Mouse (Mus musculus) left cerebral cortex, adult 9 months (tissue): ENCODE measurements around the gene Pkdcc.

ENCODE experiments used
- DNase-seq, 2 experiments: peaks; one replicate each; pipeline ENCODE4 v3.0.0; 2022; ENCODE audit warnings: low spot score in 2 of 2

Gene Pkdcc

GRCm38 (mm10) chr17:83214674-83215528 lies at the start of gene Pkdcc:
Gene Pkdcc (plus strand): TSS chr17:83215292.
- DNase-seq: peak in 1 of 2 experiments; percentile 56

- DNase-seq: no peak
Measured at GRCm38 (mm10) chr17:83166195-83166594, 48.9 kb upstream of the Pkdcc start.

DNA sequence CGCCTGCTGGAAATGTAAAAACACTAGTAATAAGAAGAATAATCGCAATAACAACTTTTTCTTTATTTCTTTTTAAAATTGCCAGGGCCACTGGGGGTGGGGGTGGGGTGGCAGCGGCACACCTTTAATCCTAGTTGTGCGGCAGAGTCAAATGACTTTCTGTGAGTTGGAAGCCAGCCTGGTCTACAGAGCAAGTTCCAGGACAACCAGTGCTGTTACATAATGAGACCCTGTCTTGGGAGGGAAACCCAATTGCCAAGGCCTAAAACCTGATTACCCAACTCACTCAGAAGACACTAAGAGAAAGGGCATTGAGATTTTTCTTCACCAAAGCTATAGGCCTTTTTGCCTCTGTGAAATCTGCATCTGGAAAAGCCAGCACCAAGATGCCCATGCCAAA lies 38.9 kb upstream of the Pkdcc start:
- DNase-seq: no peak

DNA sequence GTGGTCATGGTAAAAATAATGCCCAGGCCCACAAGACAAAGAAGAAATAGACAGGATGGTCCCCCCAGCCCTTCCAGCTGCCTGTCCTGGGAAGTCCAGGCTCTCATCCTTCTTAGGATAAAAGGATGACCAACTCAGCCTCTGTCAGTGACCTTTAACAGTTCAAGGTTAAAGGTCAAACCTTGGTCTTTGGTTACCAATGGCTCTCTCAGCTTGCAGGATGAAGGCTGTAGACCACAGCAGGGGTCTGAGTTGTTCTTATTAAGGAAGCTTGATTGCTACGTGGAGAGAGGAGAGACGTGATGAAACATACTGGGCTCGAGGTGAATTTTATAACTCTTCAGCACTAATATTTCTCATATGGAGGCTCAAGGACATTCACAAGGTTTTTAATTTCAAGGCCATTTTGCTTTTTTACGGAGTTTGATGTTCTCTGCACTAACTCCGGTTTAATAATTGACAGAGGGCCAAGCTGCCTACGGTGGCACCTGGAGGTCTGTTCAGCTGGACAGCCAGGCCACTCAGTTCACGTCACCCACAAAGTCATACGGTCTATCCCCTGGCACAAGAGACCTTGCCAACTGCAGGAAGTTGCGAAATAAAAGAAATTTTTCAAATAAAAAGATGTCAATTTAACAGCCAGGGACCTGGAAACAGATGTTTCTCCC lies 36.5 kb upstream of the Pkdcc start:
- DNase-seq: no peak

GRCm38 (mm10) chr17:83179151-83179531 lies 36.0 kb upstream of the Pkdcc start:
- DNase-seq: no peak

GRCm38 (mm10) chr17:83179569-83179968 lies 35.5 kb upstream of the Pkdcc start:
- no peak for DNase-seq

- DNase-seq: no peak
Measured at GRCm38 (mm10) chr17:83181086-83181485, 34.0 kb upstream of the Pkdcc start.

DNA sequence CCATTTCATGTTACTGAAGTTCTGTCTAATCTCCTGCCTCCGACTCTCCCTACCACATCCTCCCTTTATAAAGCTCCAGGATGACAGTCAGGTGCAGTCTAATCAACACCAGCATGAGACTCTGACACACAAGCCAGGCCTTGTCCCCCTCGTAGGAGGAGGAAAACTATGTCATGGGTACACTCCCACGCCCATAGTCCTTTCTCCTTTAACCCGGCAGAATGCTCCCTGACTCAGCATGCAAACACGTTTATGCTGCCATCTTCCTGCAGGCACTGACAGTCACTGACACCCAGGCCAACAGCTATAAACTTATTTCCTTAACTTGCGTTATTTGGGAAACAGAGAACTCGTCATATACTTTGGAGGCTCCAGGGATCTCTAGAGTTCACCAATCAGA lies 33.5 kb upstream of the Pkdcc start:
- DNase-seq: no peak

DNA sequence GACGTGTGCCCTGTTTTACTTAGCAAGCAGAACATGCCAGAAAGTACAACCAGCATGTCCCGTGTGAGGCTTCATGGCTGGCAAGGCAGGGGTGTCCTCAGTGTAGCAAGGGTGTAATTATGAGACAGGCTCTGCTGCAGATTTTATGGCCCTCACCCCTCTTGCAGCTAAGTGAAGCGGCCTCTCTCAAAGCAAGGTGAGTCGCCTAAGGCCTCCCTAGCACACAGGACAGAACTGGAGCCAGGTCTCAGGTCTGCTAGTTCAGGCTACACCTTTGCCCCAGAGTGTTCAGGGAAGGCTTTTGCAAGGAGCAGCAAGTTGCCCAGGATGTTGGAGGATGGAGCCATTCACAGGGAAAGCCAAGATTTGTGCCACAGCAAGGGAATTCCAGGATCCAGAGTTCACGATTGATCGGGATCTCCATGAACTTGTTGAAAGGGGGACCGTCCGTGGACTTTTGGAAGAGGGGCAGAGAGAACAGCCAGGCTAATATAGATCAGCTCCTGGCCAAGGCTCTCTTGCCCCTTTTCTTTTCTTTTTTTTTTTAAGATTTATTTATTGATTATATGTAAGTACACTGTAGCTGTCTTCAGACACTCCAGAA lies 32.9 kb upstream of the Pkdcc start:
- DNase-seq: no peak

DNA sequence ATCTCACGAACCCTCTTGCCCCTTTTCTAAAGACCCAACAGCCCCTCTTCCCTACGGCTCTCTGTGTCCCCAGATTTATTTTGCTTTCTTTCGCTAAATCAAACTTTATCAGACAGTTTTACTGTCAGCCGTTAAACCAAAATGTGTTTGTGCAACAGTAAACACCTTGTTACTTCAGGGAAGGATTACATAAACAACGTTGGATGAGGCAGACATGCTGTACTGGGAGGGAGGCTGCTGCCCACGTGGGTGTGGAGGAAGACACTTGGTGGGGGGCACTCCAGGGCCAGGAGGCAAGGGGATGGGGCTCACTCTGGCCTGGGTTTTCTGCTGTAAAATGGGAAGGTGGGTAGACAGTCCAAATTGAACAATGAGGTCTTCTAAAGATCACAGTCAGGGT lies 32.3 kb upstream of the Pkdcc start:
- no peak for DNase-seq

- no peak for DNase-seq
Measured at GRCm38 (mm10) chr17:83187751-83188565, 27.1 kb upstream of the Pkdcc start.

DNA sequence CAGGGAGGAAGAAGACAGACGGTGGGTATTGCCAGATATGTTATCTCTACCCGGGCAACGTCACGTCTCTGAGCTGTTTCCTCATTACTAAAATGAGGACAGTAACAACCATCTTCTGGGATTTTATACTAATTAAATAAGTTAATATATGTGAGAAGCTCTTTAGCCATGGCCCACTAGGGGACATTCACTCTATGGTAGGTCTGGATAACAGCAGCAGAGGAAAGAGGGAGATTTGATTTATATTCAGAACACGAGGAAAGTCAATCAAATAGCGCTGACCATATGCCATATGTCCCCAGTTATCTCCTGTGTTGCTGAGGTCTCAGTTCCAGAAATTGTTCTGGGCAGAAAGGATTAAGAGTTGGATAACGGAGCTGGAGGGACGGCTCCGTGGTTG lies 24.3 kb upstream of the Pkdcc start:
- no peak for DNase-seq

GRCm38 (mm10) chr17:83194491-83194890 lies 20.6 kb upstream of the Pkdcc start:
- DNase-seq: no peak

GRCm38 (mm10) chr17:83197361-83197923 lies 17.6 kb upstream of the Pkdcc start:
- DNase-seq: no peak

DNA sequence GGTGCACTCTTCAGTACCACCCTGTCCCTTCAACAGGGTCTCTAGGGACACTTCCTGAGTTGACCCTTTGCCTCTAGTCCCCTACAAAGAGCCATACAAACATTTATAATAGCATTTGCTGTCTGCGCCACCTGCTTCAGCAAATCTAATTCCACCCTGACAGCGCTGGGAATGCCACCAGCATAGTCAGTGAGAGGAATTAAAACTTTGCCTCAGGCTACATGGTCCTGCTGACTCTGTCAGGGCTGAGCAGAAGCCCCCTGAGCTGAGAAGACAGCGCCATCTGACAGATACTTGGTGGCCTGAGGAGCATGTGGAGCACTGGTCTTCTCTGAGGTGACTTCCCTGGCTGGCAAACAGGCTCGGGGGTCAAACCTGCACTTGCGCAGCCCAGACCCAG lies 14.6 kb upstream of the Pkdcc start:
- no peak for DNase-seq

DNA sequence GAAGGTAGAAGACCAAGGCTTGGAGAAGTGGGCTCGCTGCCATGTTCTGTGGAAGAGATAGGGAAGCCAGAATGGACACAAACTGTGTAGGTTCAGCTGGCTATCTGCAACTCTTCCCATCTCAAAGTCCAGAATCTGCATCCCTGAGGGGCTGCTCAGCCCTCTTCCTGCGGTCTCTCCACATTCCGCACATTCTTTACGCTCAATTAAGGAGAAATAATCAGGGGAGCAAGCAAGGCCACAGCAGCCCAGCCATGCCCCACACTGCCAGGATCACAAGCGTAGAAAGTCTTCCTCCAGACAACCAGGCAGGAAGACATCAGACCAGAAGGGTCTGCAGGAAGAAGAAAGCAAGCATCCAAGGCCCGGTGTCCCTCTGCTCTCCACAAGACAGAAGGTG lies 13.8 kb upstream of the Pkdcc start:
- DNase-seq: no peak

DNA sequence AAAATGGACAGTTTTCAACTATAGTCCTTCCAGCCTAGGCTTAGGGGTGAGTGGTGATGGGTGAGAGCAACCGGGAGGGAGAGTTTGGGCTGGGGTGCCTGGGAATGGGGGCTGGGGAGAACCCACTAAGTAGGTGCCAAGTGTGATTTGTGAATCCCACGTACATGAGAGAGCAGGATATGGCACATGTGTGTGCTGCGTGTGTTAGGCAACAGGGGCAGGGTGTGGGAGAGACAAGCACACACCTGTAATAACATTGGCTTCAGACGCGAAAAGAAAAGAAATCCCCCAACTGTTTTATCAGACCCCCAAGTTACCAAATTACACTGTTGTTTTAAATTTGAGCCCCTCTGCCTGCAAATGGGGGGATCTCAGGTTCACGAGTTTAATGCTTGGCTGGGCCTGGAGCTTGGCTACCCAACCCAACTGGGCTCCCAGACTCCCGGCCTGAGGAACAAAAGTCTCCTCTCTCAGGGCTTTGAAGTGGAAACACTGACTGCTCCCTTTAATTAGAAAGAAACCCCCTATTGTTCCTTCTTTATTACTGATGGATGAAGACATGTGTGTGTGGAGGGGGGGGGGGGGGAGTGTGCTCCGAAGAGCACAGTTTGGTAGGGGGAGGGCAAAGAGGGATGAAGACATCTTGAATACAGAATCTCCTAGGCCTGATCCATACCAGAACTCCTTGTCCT lies 11.3 kb upstream of the Pkdcc start:
- no peak for DNase-seq

- no peak for DNase-seq
Measured at GRCm38 (mm10) chr17:83207296-83207695, 7.8 kb upstream of the Pkdcc start.

DNA sequence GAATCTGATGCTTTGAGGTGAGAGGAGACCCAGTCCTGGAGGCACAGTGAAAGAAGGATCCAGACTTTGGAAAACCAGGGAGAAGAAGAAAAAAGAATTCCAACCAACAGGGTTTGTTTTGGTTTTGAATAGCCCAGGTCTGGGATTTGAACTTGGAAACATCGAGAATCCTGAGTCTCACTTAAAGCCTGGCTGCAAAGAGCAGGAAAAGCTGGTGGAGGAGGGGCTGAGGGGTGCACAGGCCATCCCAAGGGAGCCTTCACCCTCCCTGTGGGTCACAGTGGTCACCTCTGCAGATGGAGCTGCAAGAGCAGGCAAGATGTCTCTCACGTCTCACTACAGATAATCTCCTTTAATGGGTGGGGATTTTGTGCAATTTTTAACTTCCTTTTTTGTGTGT lies 6.6 kb upstream of the Pkdcc start:
- no peak for DNase-seq

GRCm38 (mm10) chr17:83210531-83210930 lies 4.6 kb upstream of the Pkdcc start:
- DNase-seq: no peak

- no peak for DNase-seq
Measured at GRCm38 (mm10) chr17:83211196-83211595, 3.9 kb upstream of the Pkdcc start.
